Mouse (Mus musculus): ENCODE results near the gene Fbxo44. TPM values are rescaled to one million over a fixed set of nuclear protein-coding genes. Genes with fewer than 3 reads are reported as not detected.
A peak's percentile ranks its signal among the peaks of the same experiment; 100 is the strongest.

Gene Fbxo44
- total and polyA plus RNA-seq, 3 experiments: 11.4 to 20.4 (median 16.3) TPM

GRCm38 (mm10) chr4:148165551-148165950 lies 5.3 kb upstream of the Fbxo44 start:
- no peak for DNase-seq

GRCm38 (mm10) chr4:148164461-148164860 lies 4.2 kb upstream of the Fbxo44 start:
- DNase-seq: no peak

- DNase-seq: peak; percentile 88
These were observed 3.7 kb upstream of the Fbxo44 start for GRCm38 (mm10) chr4:148164002-148164439.

- peak; percentile 97 for DNase-seq
These were observed 492 bp downstream of the Fbxo44 start for GRCm38 (mm10) chr4:148159544-148160435.

- DNase-seq: peak; percentile 42
These were observed 1.6 kb downstream of the Fbxo44 start for GRCm38 (mm10) chr4:148158436-148159348.

GRCm38 (mm10) chr4:148154982-148155381 lies 5.3 kb downstream of the Fbxo44 start:
- no peak for DNase-seq

GRCm38 (mm10) chr4:148154006-148154405 lies 6.3 kb downstream of the Fbxo44 start:
- no peak for DNase-seq

GRCm38 (mm10) chr4:148152547-148152946 lies 7.7 kb downstream of the Fbxo44 start:
- no peak for DNase-seq

- peak; percentile 94 for DNase-seq
These were observed 8.8 kb downstream of the Fbxo44 start, which contains the start of gene Fbxo6 for GRCm38 (mm10) chr4:148151267-148152168. Gene Fbxo6 (minus strand): TSS chr4:148152140.

- DNase-seq: no peak
These were observed 9.4 kb downstream of the Fbxo44 start for GRCm38 (mm10) chr4:148150953-148151266.

- DNase-seq: no peak
These were observed 10.0 kb downstream of the Fbxo44 start for GRCm38 (mm10) chr4:148150242-148150641.

GRCm38 (mm10) chr4:148149540-148149939 lies 10.7 kb downstream of the Fbxo44 start:
- DNase-seq: no peak

- DNase-seq: no peak
These were observed 12.6 kb downstream of the Fbxo44 start for GRCm38 (mm10) chr4:148147714-148148113.

- DNase-seq: no peak
These were observed 16.6 kb downstream of the Fbxo44 start for GRCm38 (mm10) chr4:148143721-148144120.

- peak; percentile 94 for DNase-seq
These were observed 19.9 kb downstream of the Fbxo44 start for GRCm38 (mm10) chr4:148140098-148141011.

GRCm38 (mm10) chr4:148139767-148140097 lies 20.6 kb downstream of the Fbxo44 start:
- DNase-seq: no peak

- no peak for DNase-seq
These were observed 22.8 kb downstream of the Fbxo44 start for GRCm38 (mm10) chr4:148137503-148137902.

- no peak for DNase-seq
These were observed 25.3 kb downstream of the Fbxo44 start for GRCm38 (mm10) chr4:148134988-148135387.

- peak; percentile 39 for DNase-seq
These were observed 28.7 kb downstream of the Fbxo44 start for GRCm38 (mm10) chr4:148131497-148132081.
